11 mouse cellular contexts compared by ENCODE assay signal in genomic region chr17:6835333-6835916, GRCm38 (mm10). TPM values are rescaled to one million over a fixed set of nuclear protein-coding genes. Genes with fewer than 3 reads are reported as not detected.
A peak's percentile ranks its signal among the peaks of the same experiment; 100 is the strongest.
DNase-seq lines count a peak whose midpoint lies in the region; ATAC-seq and TF ChIP-seq lines count a peak whose summit lies in the region.
"Had no signal": no experiment of that assay in that cellular context is flagged by ENCODE, and none has a peak within 500 bp of the region (broad histone marks: within the 10 kb centered on the region; RNA-seq: fewer than 3 reads in every experiment).

No protein-coding gene starts in this region.

- H3K9me3 ChIP-seq in intestine, postnatal 0 days (ENCODE audit: control insufficient read depth) = no peaks in the 10 kb centered on the region
- no peaks in the 10 kb centered on the region for H3K9me3 ChIP-seq in stomach, embryonic 15.5 days
- H3K9me3 ChIP-seq in midbrain, embryonic 15.5 days = no peaks in the 10 kb centered on the region
- H3K9me3 ChIP-seq: embryonic facial prominence, embryonic 12.5 days; limb, embryonic 10.5 days had no signal

- no peak for TF ChIP-seq CTCF in intestine, postnatal 0 days (IDR thresholded peaks at IDR 0.05; ENCODE audit: low read depth)

- no peak overlapping the region for H3K4me2 ChIP-seq in intestine, postnatal 0 days (replicated peaks; ENCODE audit: low read depth)
- no peak overlapping the region for H3K4me2 ChIP-seq in stomach, embryonic 15.5 days
- no peak overlapping the region for H3K4me2 ChIP-seq in midbrain, embryonic 15.5 days
- H3K4me2 ChIP-seq: embryonic facial prominence, embryonic 12.5 days had no signal

- peak; percentile 55 for DNase-seq in heart, adult 8-10 months (ENCODE audit: low spot score)
- no peak for DNase-seq in heart, postnatal 4 days
- DNase-seq in NIH3T3 (ENCODE audit: low read depth) = peak; percentile 66
- DNase-seq in kidney, postnatal 10 days = no peak
- DNase-seq in kidney, adult 11 months = no peak

- H3K9ac ChIP-seq in intestine, postnatal 0 days (ENCODE audit: low read depth, low read length) = no peak overlapping the region
- H3K9ac ChIP-seq in stomach, embryonic 15.5 days = no peak overlapping the region
- no peak overlapping the region for H3K9ac ChIP-seq in midbrain, embryonic 15.5 days
- H3K9ac ChIP-seq: embryonic facial prominence, embryonic 12.5 days had no signal

- ATAC-seq in intestine, postnatal 0 days = peak; percentile 69
- peak; percentile 82 for ATAC-seq in stomach, embryonic 15.5 days (ENCODE audit: insufficient read depth, low FRiP score, low read depth)
- no peak for ATAC-seq in midbrain, embryonic 15.5 days (replicated peaks)

- H3K36me3 ChIP-seq in intestine, postnatal 0 days (ENCODE audit: control insufficient read depth, insufficient read depth) = no peaks in the 10 kb centered on the region
- no peaks in the 10 kb centered on the region for H3K36me3 ChIP-seq in stomach, embryonic 15.5 days
- H3K36me3 ChIP-seq in midbrain, embryonic 15.5 days (replicated peaks) = no peaks in the 10 kb centered on the region
- H3K36me3 ChIP-seq: embryonic facial prominence, embryonic 12.5 days; limb, embryonic 10.5 days had no signal

- no peaks in the 10 kb centered on the region for H3K27me3 ChIP-seq in intestine, postnatal 0 days (replicated peaks; ENCODE audit: control insufficient read depth, insufficient read depth, low read length)
- no peaks in the 10 kb centered on the region for H3K27me3 ChIP-seq in stomach, embryonic 15.5 days (replicated peaks)
- no peaks in the 10 kb centered on the region for H3K27me3 ChIP-seq in midbrain, embryonic 15.5 days (replicated peaks)
- H3K27me3 ChIP-seq: embryonic facial prominence, embryonic 12.5 days had no signal

- H3K27ac ChIP-seq in intestine, postnatal 0 days (ENCODE audit: low read depth, low read length) = peak overlapping the region; percentile 41
- H3K27ac ChIP-seq in stomach, embryonic 15.5 days = peak overlapping the region; percentile 51
- no peak overlapping the region for H3K27ac ChIP-seq in midbrain, embryonic 15.5 days
- H3K27ac ChIP-seq: embryonic facial prominence, embryonic 12.5 days; kidney, postnatal 0 days; limb, embryonic 10.5 days had no signal

- no peak overlapping the region for H3K4me3 ChIP-seq in intestine, postnatal 0 days (ENCODE audit: low read depth, low read length)
- H3K4me3 ChIP-seq in stomach, embryonic 15.5 days (replicated peaks) = no peak overlapping the region
- no peak overlapping the region for H3K4me3 ChIP-seq in midbrain, embryonic 15.5 days
- H3K4me3 ChIP-seq: embryonic facial prominence, embryonic 12.5 days; limb, embryonic 10.5 days had no signal

- no peaks in the 10 kb centered on the region for H3K4me1 ChIP-seq in intestine, postnatal 0 days (replicated peaks; ENCODE audit: control insufficient read depth, insufficient read depth, low read length)
- no peaks in the 10 kb centered on the region for H3K4me1 ChIP-seq in stomach, embryonic 15.5 days
- no peaks in the 10 kb centered on the region for H3K4me1 ChIP-seq in midbrain, embryonic 15.5 days
- H3K4me1 ChIP-seq: embryonic facial prominence, embryonic 12.5 days; limb, embryonic 10.5 days had no signal

- 20% methylated on average over 7 of the region's 7 CpGs for WGBS in intestine, postnatal 0 days
- 46% methylated on average over 7 of the region's 7 CpGs for WGBS in stomach, embryonic 15.5 days
- WGBS in midbrain, embryonic 15.5 days = 61% methylated on average over 7 of the region's 7 CpGs

RNA-seq across cellular contexts. Expression of gene Ezr, which starts 52.8 kb away (rescaled TPM):
- 10 to 100 TPM; 29.1 to 38.7 (median 33.9) TPM for total RNA-seq in heart, adult 8-10 months (2022)
- total RNA-seq in heart, postnatal 4 days (2021) = 100 to 1,000 TPM; 103 to 104 TPM
- polyA plus RNA-seq in intestine, postnatal 0 days (2015; fragmentation: Nextera tagmentation; extraction: Ambion mirVana) = 342 and 379 TPM in 2 replicates
- polyA plus RNA-seq in stomach, embryonic 15.5 days (2015; fragmentation: Nextera tagmentation; extraction: Ambion mirVana) = 223 and 228 TPM in 2 replicates
- polyA plus RNA-seq in midbrain, embryonic 15.5 days (2015; fragmentation: Nextera tagmentation; extraction: Ambion mirVana) = 32.5 and 39.6 TPM in 2 replicates

Comparison
In these comparisons a context has a peak if more than half of its experiments do, and no peak if none do; other contexts are left out.
1. DNase-seq: peak in heart, adult 8-10 months (single experiment) and NIH3T3 (single experiment); none in heart, postnatal 4 days (single experiment), kidney, postnatal 10 days (single experiment) and kidney, adult 11 months (single experiment).